Mouse (Mus musculus) kidney, embryonic 14.5 days (tissue): ENCODE measurements at regions not wholly inside any gene's neighbourhood (a gene's known extent, or its start where the extent isn't known, plus 50 kb on each side); places are given as distances from the start of the nearest gene placed in this dataset.

Experiments
- ATAC-seq: fragments of 200-750 bp; cut with Nextera tagmentation; 2 replicates; pipeline ENCODE4 v1.8.0; 2017; ENCODE audit warnings: moderate number of reproducible peaks, mild to moderate bottlenecking, moderate TSS enrichment, moderate library complexity; ENCODE audit not compliant: low FRiP score, low TSS enrichment
- H3K27ac ChIP-seq: fragments of 300-500 bp; sonication (generic); 2 replicates; pipeline ENCODE4 v1.5.1; 2014; ENCODE audit warnings: low read depth, mild to moderate bottlenecking, low read length, moderate library complexity, mixed read lengths
- H3K27me3 ChIP-seq: fragments of 300-500 bp; sonication (generic); 2 replicates; pipeline ENCODE4 v1.6.1; 2014; ENCODE audit warnings: mild to moderate bottlenecking, low read length; ENCODE audit not compliant: control insufficient read depth, insufficient read depth
- H3K36me3 ChIP-seq: fragments of 300-500 bp; sonication (generic); 2 replicates; pipeline ENCODE4 v1.6.1; 2014; ENCODE audit warnings: low read length, mixed read lengths; ENCODE audit not compliant: control insufficient read depth, insufficient read depth
- H3K4me1 ChIP-seq: fragments of 300-500 bp; sonication (generic); 2 replicates; pipeline ENCODE4 v1.6.1; 2014; ENCODE audit warnings: low read length, mixed read lengths; ENCODE audit not compliant: control insufficient read depth, insufficient read depth
- H3K4me2 ChIP-seq: fragments of 300-500 bp; sonication (generic); replicated peaks from 2 replicates; pipeline ENCODE4 v1.6.1; 2014; ENCODE audit warnings: low read depth, mild to moderate bottlenecking, low read length
- H3K4me3 ChIP-seq: fragments of 300-500 bp; sonication (generic); 2 replicates; pipeline ENCODE4 v1.5.1; 2014; ENCODE audit warnings: mild to moderate bottlenecking, low read length
- H3K9ac ChIP-seq: fragments of 300-500 bp; sonication (generic); 2 replicates; pipeline ENCODE4 v1.6.1; 2014; ENCODE audit warnings: low read depth, mild to moderate bottlenecking, low read length, moderate library complexity
- H3K9me3 ChIP-seq: fragments of 300-500 bp; sonication (generic); 2 replicates; pipeline ENCODE4 v1.6.1; 2016; ENCODE audit warnings: low read length; ENCODE audit not compliant: control insufficient read depth
- WGBS: fragments of 180-500 bp; shearing (Covaris S2); extraction: QIAGEN DNeasy Blood & Tissue Kit; methylation state at CpG from one replicate; pipeline ENCODE4 v1.1.7; 2014; 5-methylcytosine and 5-hydroxymethylcytosine counted together

GRCm38 (mm10) chr10:84072866-84073483 is 350.3 kb downstream of the 1500009L16Rik start:
- 64% methylated on average over 12 of the region's 12 CpGs for WGBS
- Histone ChIP-seq H3K36me3 (no peaks in the 10 kb centered on the region), H3K4me2 (no peak overlapping the region), H3K9ac (no peak overlapping the region), H3K27ac (no peak overlapping the region), H3K4me1 (no peaks in the 10 kb centered on the region), H3K27me3 (no peaks in the 10 kb centered on the region; the same call in 1 of the 2 replicates), H3K9me3 (peaks cover 8% of the 10 kb centered on the region), H3K4me3 (no peak overlapping the region)
- ATAC-seq: no peak

GRCm38 (mm10) chr10:84075581-84075980 is 352.9 kb downstream of the 1500009L16Rik start:
- Histone ChIP-seq H3K27ac (no peak overlapping the region), H3K4me3 (no peak overlapping the region), H3K9ac (no peak overlapping the region), H3K9me3 (peaks cover 8% of the 10 kb centered on the region), H3K36me3 (no peaks in the 10 kb centered on the region), H3K4me2 (no peak overlapping the region), H3K4me1 (no peaks in the 10 kb centered on the region), H3K27me3 (no peaks in the 10 kb centered on the region; the same call in 1 of the 2 replicates)
- ATAC-seq: no peak
- 82% methylated on average over 4 of the region's 4 CpGs for WGBS

- H3K4me1 ChIP-seq: no peaks in the 10 kb centered on the region
- no peak overlapping the region for H3K27ac ChIP-seq
- 80% methylated on average over 6 of the region's 6 CpGs for WGBS
- no peaks in the 10 kb centered on the region for H3K36me3 ChIP-seq
- H3K9ac ChIP-seq: no peak overlapping the region
- no peak overlapping the region for H3K4me3 ChIP-seq
- peaks cover 8% of the 10 kb centered on the region for H3K9me3 ChIP-seq
- no peak for ATAC-seq
- no peaks in the 10 kb centered on the region for H3K27me3 ChIP-seq
- H3K4me2 ChIP-seq: no peak overlapping the region
Measured at GRCm38 (mm10) chr10:84080236-84080635, 357.6 kb downstream of the 1500009L16Rik start.

- Histone ChIP-seq H3K4me3 (no peak overlapping the region), H3K9ac (no peak overlapping the region), H3K4me2 (no peak overlapping the region), H3K27me3 (no peaks in the 10 kb centered on the region), H3K4me1 (no peaks in the 10 kb centered on the region), H3K27ac (no peak overlapping the region), H3K36me3 (no peaks in the 10 kb centered on the region), H3K9me3 (peaks cover 8% of the 10 kb centered on the region)
- WGBS: 45% methylated on average over 6 of the region's 6 CpGs
- ATAC-seq: no peak
Measured at GRCm38 (mm10) chr10:84081673-84082072, 358.7 kb downstream of the Nuak1 start.

GRCm38 (mm10) chr10:84087528-84087927 is 352.9 kb downstream of the Nuak1 start:
- no peaks in the 10 kb centered on the region for H3K36me3 ChIP-seq
- no peaks in the 10 kb centered on the region for H3K9me3 ChIP-seq
- H3K4me3 ChIP-seq: no peak overlapping the region
- no peak overlapping the region for H3K4me2 ChIP-seq
- H3K4me1 ChIP-seq: no peaks in the 10 kb centered on the region
- 85% methylated on average over 5 of the region's 5 CpGs for WGBS
- H3K27me3 ChIP-seq: no peaks in the 10 kb centered on the region
- H3K27ac ChIP-seq: no peak overlapping the region
- ATAC-seq: no peak
- no peak overlapping the region for H3K9ac ChIP-seq

GRCm38 (mm10) chr10:84087929-84088328 is 352.5 kb downstream of the Nuak1 start:
- Histone ChIP-seq H3K9me3 (no peaks in the 10 kb centered on the region), H3K27me3 (no peaks in the 10 kb centered on the region), H3K4me3 (no peak overlapping the region), H3K4me1 (no peaks in the 10 kb centered on the region), H3K36me3 (no peaks in the 10 kb centered on the region), H3K4me2 (no peak overlapping the region), H3K9ac (no peak overlapping the region), H3K27ac (no peak overlapping the region)
- WGBS: 85% methylated on average over 3 of the region's 3 CpGs
- no peak for ATAC-seq

GRCm38 (mm10) chr10:84088799-84089778 is 351.3 kb downstream of the Nuak1 start:
- Histone ChIP-seq H3K27ac (no peak overlapping the region), H3K9me3 (no peaks in the 10 kb centered on the region), H3K27me3 (no peaks in the 10 kb centered on the region), H3K9ac (no peak overlapping the region), H3K36me3 (no peaks in the 10 kb centered on the region), H3K4me2 (no peak overlapping the region), H3K4me3 (no peak overlapping the region), H3K4me1 (no peaks in the 10 kb centered on the region)
- 80% methylated on average over 18 of the region's 18 CpGs for WGBS
- ATAC-seq: no peak

GRCm38 (mm10) chr10:84093919-84094318 is 346.5 kb downstream of the Nuak1 start:
- H3K4me3 ChIP-seq: no peak overlapping the region
- WGBS: 91% methylated on average over 4 of the region's 4 CpGs
- no peak overlapping the region for H3K9ac ChIP-seq
- H3K36me3 ChIP-seq: no peaks in the 10 kb centered on the region
- no peaks in the 10 kb centered on the region for H3K9me3 ChIP-seq
- H3K4me2 ChIP-seq: no peak overlapping the region
- H3K27ac ChIP-seq: no peak overlapping the region
- no peaks in the 10 kb centered on the region for H3K4me1 ChIP-seq
- no peak for ATAC-seq
- H3K27me3 ChIP-seq: no peaks in the 10 kb centered on the region

GRCm38 (mm10) chr10:84097196-84097595 is 343.2 kb downstream of the Nuak1 start:
- Histone ChIP-seq H3K36me3 (no peaks in the 10 kb centered on the region), H3K9me3 (no peaks in the 10 kb centered on the region), H3K4me3 (no peak overlapping the region), H3K27ac (no peak overlapping the region), H3K9ac (no peak overlapping the region), H3K4me2 (no peak overlapping the region), H3K27me3 (no peaks in the 10 kb centered on the region), H3K4me1 (no peaks in the 10 kb centered on the region)
- ATAC-seq: no peak
- WGBS: 43% methylated on average over 5 of the region's 5 CpGs
